Mouse (Mus musculus): ENCODE results near the gene Rbm20. TPM values are rescaled to one million over a fixed set of nuclear protein-coding genes. Genes with fewer than 3 reads are reported as not detected.

The Rbm20 gene
- polyA plus RNA-seq, 1 experiment from 2014 or later, result 0.98 TPM

GRCm38 (mm10) chr19:53726755-53727154 lies 49.6 kb downstream of the Rbm20 start:
- no peak overlapping the region for H3K4me3 ChIP-seq
- no peak overlapping the region for H3K27ac ChIP-seq
- 79% methylated on average over 11 of the region's 11 CpGs for WGBS

GRCm38 (mm10) chr19:53727277-53727676 lies 50.2 kb downstream of the Rbm20 start:
- Histone ChIP-seq H3K9me3 (no peaks in the 10 kb centered on the region), H3K27ac (no peak overlapping the region), H3K9ac (no peak overlapping the region), H3K4me1 (no peaks in the 10 kb centered on the region), H3K27me3 (replicated peaks) (no peaks in the 10 kb centered on the region), H3K4me2 (replicated peaks) (no peak overlapping the region), H3K4me3 (no peak overlapping the region), H3K36me3 (no peaks in the 10 kb centered on the region)
- 69% methylated on average over 4 of the region's 4 CpGs for WGBS
- ATAC-seq (ENCODE audit: low FRiP score, low read depth), result no peak

More at GRCm38 (mm10) chr19:53726755-53727154, 49.6 kb downstream of the Rbm20 start:
- Histone ChIP-seq H3K36me3 (no peaks in the 10 kb centered on the region), H3K4me1 (no peaks in the 10 kb centered on the region), H3K27me3 (replicated peaks) (no peaks in the 10 kb centered on the region), H3K9ac (no peak overlapping the region), H3K4me2 (replicated peaks) (no peak overlapping the region), H3K9me3 (no peaks in the 10 kb centered on the region)
- no peak for ATAC-seq (ENCODE audit: low FRiP score, low read depth)

GRCm38 (mm10) chr19:53727886-53728669 lies 51.0 kb downstream of the Rbm20 start:
- 79% methylated on average over 9 of the region's 9 CpGs for WGBS
- ATAC-seq (ENCODE audit: low FRiP score, low read depth), result no peak
- H3K4me2 ChIP-seq (replicated peaks), result no peak overlapping the region

GRCm38 (mm10) chr19:53729919-53730318 lies 52.8 kb downstream of the Rbm20 start:
- no peak for ATAC-seq (ENCODE audit: low FRiP score, low read depth)

More at GRCm38 (mm10) chr19:53727886-53728669, 51.0 kb downstream of the Rbm20 start:
- Histone ChIP-seq H3K4me1 (no peaks in the 10 kb centered on the region), H3K9me3 (no peaks in the 10 kb centered on the region), H3K27ac (no peak overlapping the region), H3K27me3 (replicated peaks) (no peaks in the 10 kb centered on the region), H3K36me3 (no peaks in the 10 kb centered on the region), H3K4me3 (no peak overlapping the region), H3K9ac (no peak overlapping the region)

GRCm38 (mm10) chr19:53731761-53732201 lies 54.7 kb downstream of the Rbm20 start:
- H3K36me3 ChIP-seq, result no peaks in the 10 kb centered on the region
- WGBS, result 65% methylated on average over 8 of the region's 8 CpGs
- no peaks in the 10 kb centered on the region for H3K9me3 ChIP-seq
- no peak overlapping the region for H3K4me2 ChIP-seq (replicated peaks)
- ATAC-seq (ENCODE audit: low FRiP score, low read depth), result no peak
- no peak overlapping the region for H3K27ac ChIP-seq
- H3K4me3 ChIP-seq, result no peak overlapping the region
- H3K27me3 ChIP-seq (replicated peaks), result no peaks in the 10 kb centered on the region
- no peaks in the 10 kb centered on the region for H3K4me1 ChIP-seq
- H3K9ac ChIP-seq, result no peak overlapping the region

More at GRCm38 (mm10) chr19:53729919-53730318, 52.8 kb downstream of the Rbm20 start:
- no peak overlapping the region for H3K4me3 ChIP-seq
- H3K36me3 ChIP-seq, result no peaks in the 10 kb centered on the region
- H3K27me3 ChIP-seq (replicated peaks), result no peaks in the 10 kb centered on the region
- no peaks in the 10 kb centered on the region for H3K4me1 ChIP-seq
- H3K9me3 ChIP-seq, result no peaks in the 10 kb centered on the region
- no peak overlapping the region for H3K9ac ChIP-seq
- 83% methylated on average over 10 of the region's 10 CpGs for WGBS
- H3K4me2 ChIP-seq (replicated peaks), result no peak overlapping the region
- H3K27ac ChIP-seq, result no peak overlapping the region

- WGBS, result 59% methylated on average over 5 of the region's 5 CpGs
- H3K4me1 ChIP-seq, result no peaks in the 10 kb centered on the region
Observed at GRCm38 (mm10) chr19:53734845-53735244, 57.7 kb downstream of the Rbm20 start.

GRCm38 (mm10) chr19:53738701-53739131 lies 61.6 kb downstream of the Rbm20 start:
- WGBS, result 57% methylated on average over 6 of the region's 6 CpGs
- H3K4me3 ChIP-seq, result no peak overlapping the region

More at GRCm38 (mm10) chr19:53734845-53735244, 57.7 kb downstream of the Rbm20 start:
- Histone ChIP-seq H3K9me3 (no peaks in the 10 kb centered on the region), H3K27me3 (replicated peaks) (no peaks in the 10 kb centered on the region), H3K36me3 (no peaks in the 10 kb centered on the region), H3K4me2 (replicated peaks) (no peak overlapping the region), H3K9ac (no peak overlapping the region), H3K4me3 (no peak overlapping the region), H3K27ac (no peak overlapping the region)
- ATAC-seq (ENCODE audit: low FRiP score, low read depth), result no peak

GRCm38 (mm10) chr19:53739570-53740266 lies 62.6 kb downstream of the Rbm20 start:
- Histone ChIP-seq H3K27ac (no peak overlapping the region), H3K4me1 (no peaks in the 10 kb centered on the region), H3K4me3 (no peak overlapping the region), H3K9ac (no peak overlapping the region), H3K4me2 (replicated peaks) (no peak overlapping the region), H3K9me3 (no peaks in the 10 kb centered on the region), H3K36me3 (no peaks in the 10 kb centered on the region), H3K27me3 (replicated peaks) (no peaks in the 10 kb centered on the region)
- ATAC-seq (ENCODE audit: low FRiP score, low read depth), result no peak
- WGBS, result 63% methylated on average over 8 of the region's 8 CpGs

More at GRCm38 (mm10) chr19:53738701-53739131, 61.6 kb downstream of the Rbm20 start:
- no peaks in the 10 kb centered on the region for H3K36me3 ChIP-seq
- ATAC-seq (ENCODE audit: low FRiP score, low read depth), result no peak
- H3K9me3 ChIP-seq, result no peaks in the 10 kb centered on the region
- no peaks in the 10 kb centered on the region for H3K27me3 ChIP-seq (replicated peaks)
- no peak overlapping the region for H3K9ac ChIP-seq
- no peak overlapping the region for H3K4me2 ChIP-seq (replicated peaks)
- no peak overlapping the region for H3K27ac ChIP-seq
- H3K4me1 ChIP-seq, result no peaks in the 10 kb centered on the region

- Histone ChIP-seq H3K9me3 (no peaks in the 10 kb centered on the region), H3K4me2 (replicated peaks) (no peak overlapping the region), H3K9ac (no peak overlapping the region), H3K4me3 (no peak overlapping the region), H3K27me3 (replicated peaks) (no peaks in the 10 kb centered on the region), H3K36me3 (no peaks in the 10 kb centered on the region), H3K27ac (no peak overlapping the region), H3K4me1 (no peaks in the 10 kb centered on the region)
- no peak for ATAC-seq (ENCODE audit: low FRiP score, low read depth)
- 86% methylated on average over 1 of the region's 1 CpGs for WGBS
Observed at GRCm38 (mm10) chr19:53740750-53741380, 63.8 kb downstream of the Rbm20 start.

- Histone ChIP-seq H3K9me3 (no peaks in the 10 kb centered on the region), H3K4me2 (replicated peaks) (no peak overlapping the region), H3K36me3 (no peaks in the 10 kb centered on the region), H3K27me3 (replicated peaks) (no peaks in the 10 kb centered on the region), H3K27ac (no peak overlapping the region), H3K9ac (no peak overlapping the region), H3K4me1 (no peaks in the 10 kb centered on the region), H3K4me3 (no peak overlapping the region)
- 69% methylated on average over 3 of the region's 3 CpGs for WGBS
- no peak for ATAC-seq (ENCODE audit: low FRiP score, low read depth)
Observed at GRCm38 (mm10) chr19:53741902-53742301, 64.8 kb downstream of the Rbm20 start.

GRCm38 (mm10) chr19:53745354-53745753 lies 68.2 kb downstream of the Rbm20 start:
- 91% methylated on average over 3 of the region's 3 CpGs for WGBS
- Histone ChIP-seq H3K27me3 (replicated peaks) (no peaks in the 10 kb centered on the region), H3K4me2 (replicated peaks) (no peak overlapping the region), H3K4me3 (no peak overlapping the region), H3K9ac (no peak overlapping the region), H3K27ac (no peak overlapping the region), H3K36me3 (no peaks in the 10 kb centered on the region), H3K9me3 (no peaks in the 10 kb centered on the region), H3K4me1 (no peaks in the 10 kb centered on the region)
- no peak for ATAC-seq (ENCODE audit: low FRiP score, low read depth)

GRCm38 (mm10) chr19:53746116-53746515 lies 69.0 kb downstream of the Rbm20 start:
- Histone ChIP-seq H3K9ac (0 out of 2 replicates have a peak overlapping the region, but pooled peaks have one; percentile 17), H3K4me2 (replicated peaks) (no peak overlapping the region), H3K4me1 (no peaks in the 10 kb centered on the region), H3K9me3 (no peaks in the 10 kb centered on the region), H3K4me3 (no peak overlapping the region), H3K27ac (no peak overlapping the region), H3K36me3 (no peaks in the 10 kb centered on the region), H3K27me3 (replicated peaks) (no peaks in the 10 kb centered on the region)
- 82% methylated on average over 9 of the region's 9 CpGs for WGBS
- ATAC-seq (ENCODE audit: low FRiP score, low read depth), result no peak

Data from neural tube, embryonic 12.5 days (tissue).